Mouse (Mus musculus): Measurements from ENCODE around the gene Mrps34. TPM values are rescaled to one million over a fixed set of nuclear protein-coding genes. Genes with fewer than 3 reads are reported as not detected.
A peak's percentile ranks its signal among the peaks of the same experiment; 100 is the strongest.

Mrps34 gene
- polyA plus RNA-seq, 1 experiment from 2014 or later: 110 TPM

DNA sequence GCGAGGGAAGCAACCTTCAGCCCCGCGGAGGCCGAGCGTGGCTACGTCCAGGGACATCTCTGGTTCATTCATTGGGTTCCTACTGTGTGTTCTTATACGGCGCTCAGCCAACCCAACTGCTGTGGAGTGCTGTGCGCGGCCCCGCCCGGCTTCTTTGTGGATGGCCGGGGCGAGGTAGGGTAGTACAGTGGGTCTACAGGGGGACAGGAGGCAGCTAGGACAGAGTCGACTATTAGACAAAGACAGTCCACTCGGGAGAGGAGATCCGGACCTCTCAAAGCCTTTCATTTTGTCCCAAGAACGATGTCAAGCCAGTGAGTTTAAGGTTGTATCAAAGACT is 8.0 kb upstream of the Mrps34 start:
- peak; percentile 22 for ATAC-seq (replicated peaks; ENCODE audit: low FRiP score, low TSS enrichment, low read depth)
- Histone ChIP-seq H3K9me3 (ENCODE audit: control insufficient read depth, low read length) (no peaks in the 10 kb centered on the region), H3K4me3 (ENCODE audit: low read depth, low read length) (peak overlapping the region; percentile 92), H3K27me3 (replicated peaks; ENCODE audit: control insufficient read depth, insufficient read depth, low read length) (no peaks in the 10 kb centered on the region), H3K27ac (ENCODE audit: low read depth) (peak overlapping the region; percentile 38; the same call in 1 of the 2 replicates), H3K4me2 (ENCODE audit: low read length) (peak overlapping the region; percentile 85), H3K4me1 (replicated peaks; ENCODE audit: control insufficient read depth, insufficient read depth, low read length) (peaks cover 16% of the 10 kb centered on the region), H3K9ac (ENCODE audit: low read length) (peak overlapping the region; percentile 62), H3K36me3 (ENCODE audit: control insufficient read depth, insufficient read depth, low read length) (peaks cover 53% of the 10 kb centered on the region)
- under 1% methylated on average over 18 of the region's 18 CpGs for WGBS
- DNase-seq (ENCODE audit: low spot score): no peak

DNA sequence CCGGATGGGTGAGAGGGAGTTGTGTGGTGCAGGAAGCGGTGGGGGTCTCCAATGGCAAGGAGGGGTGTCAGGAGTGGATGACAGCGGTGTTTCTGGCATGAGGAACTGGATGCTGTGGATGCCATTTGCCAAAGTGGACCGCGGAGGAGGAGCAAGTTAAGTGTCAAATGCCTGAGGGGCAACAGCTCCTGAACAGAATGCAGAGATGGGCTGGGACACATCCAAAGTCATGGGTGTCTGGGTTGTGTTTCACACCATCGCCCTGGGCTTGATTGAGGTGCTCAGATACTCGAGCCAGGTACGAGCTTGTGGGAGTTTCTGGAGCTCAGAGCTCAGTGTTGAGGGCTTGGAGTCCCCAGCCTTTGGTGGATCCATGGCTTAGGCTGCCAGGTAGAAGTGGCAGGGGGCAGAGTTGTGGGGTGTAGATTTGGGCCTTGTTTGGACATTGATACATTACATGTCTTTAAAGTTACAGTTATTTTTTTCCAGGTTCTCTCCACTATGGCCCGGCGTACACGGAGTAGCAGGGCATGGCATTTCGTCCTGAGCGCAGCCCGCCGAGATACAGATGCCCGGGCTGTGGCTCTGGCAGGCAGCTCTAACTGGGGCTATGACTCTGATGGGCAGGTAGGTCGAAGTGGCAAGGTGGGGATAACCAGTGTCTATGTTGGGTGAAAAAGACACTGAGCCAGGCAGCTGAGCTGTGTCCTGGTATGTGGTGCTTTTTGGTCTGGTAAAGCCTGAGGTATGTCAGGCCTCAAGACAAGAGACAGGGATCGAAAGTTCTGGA is 7.4 kb upstream of the Mrps34 start:
- Histone ChIP-seq H3K36me3 (ENCODE audit: control insufficient read depth, insufficient read depth, low read length) (peaks cover 54% of the 10 kb centered on the region), H3K4me1 (replicated peaks; ENCODE audit: control insufficient read depth, insufficient read depth, low read length) (peaks cover 16% of the 10 kb centered on the region), H3K27ac (ENCODE audit: low read depth) (no peak overlapping the region), H3K4me3 (ENCODE audit: low read depth, low read length) (peak overlapping the region; percentile 92), H3K27me3 (replicated peaks; ENCODE audit: control insufficient read depth, insufficient read depth, low read length) (no peaks in the 10 kb centered on the region), H3K9me3 (ENCODE audit: control insufficient read depth, low read length) (no peaks in the 10 kb centered on the region), H3K9ac (ENCODE audit: low read length) (peak overlapping the region; percentile 62), H3K4me2 (ENCODE audit: low read length) (peak overlapping the region; percentile 85)
- WGBS: 64% methylated on average over 18 of the region's 18 CpGs
- no peak for ATAC-seq (replicated peaks; ENCODE audit: low FRiP score, low TSS enrichment, low read depth)
- DNase-seq (ENCODE audit: low spot score): no peak

DNA sequence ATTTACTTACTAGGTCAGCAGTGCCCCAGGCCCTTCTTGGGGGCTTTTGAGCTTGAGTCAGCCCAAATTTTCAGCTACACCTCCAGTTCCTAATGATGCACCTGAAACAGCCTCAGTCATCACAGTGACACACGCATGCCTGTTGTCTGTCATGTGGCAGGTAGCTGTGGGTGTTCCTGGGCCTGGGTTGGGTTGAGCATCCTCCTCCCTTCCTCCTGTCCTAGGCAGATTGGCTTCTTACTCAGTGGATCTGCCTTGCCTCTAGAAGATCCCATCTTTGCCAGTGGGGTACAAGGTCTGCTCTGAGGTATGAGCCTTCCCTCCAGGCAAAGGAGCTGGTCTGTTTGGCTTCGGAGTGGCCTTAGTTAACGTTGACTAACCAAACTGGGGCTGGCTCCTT is 6.1 kb upstream of the Mrps34 start:
- Histone ChIP-seq H3K4me1 (replicated peaks; ENCODE audit: control insufficient read depth, insufficient read depth, low read length) (peaks cover 18% of the 10 kb centered on the region), H3K4me2 (ENCODE audit: low read length) (no peak overlapping the region), H3K9ac (ENCODE audit: low read length) (no peak overlapping the region), H3K27me3 (replicated peaks; ENCODE audit: control insufficient read depth, insufficient read depth, low read length) (no peaks in the 10 kb centered on the region), H3K4me3 (ENCODE audit: low read depth, low read length) (no peak overlapping the region), H3K36me3 (ENCODE audit: control insufficient read depth, insufficient read depth, low read length) (peaks cover 51% of the 10 kb centered on the region), H3K9me3 (ENCODE audit: control insufficient read depth, low read length) (no peaks in the 10 kb centered on the region), H3K27ac (ENCODE audit: low read depth) (no peak overlapping the region)
- DNase-seq (ENCODE audit: low spot score) (no peak), ATAC-seq (replicated peaks; ENCODE audit: low FRiP score, low TSS enrichment, low read depth) (no peak)
- WGBS: 87% methylated on average over 3 of the region's 3 CpGs

DNA sequence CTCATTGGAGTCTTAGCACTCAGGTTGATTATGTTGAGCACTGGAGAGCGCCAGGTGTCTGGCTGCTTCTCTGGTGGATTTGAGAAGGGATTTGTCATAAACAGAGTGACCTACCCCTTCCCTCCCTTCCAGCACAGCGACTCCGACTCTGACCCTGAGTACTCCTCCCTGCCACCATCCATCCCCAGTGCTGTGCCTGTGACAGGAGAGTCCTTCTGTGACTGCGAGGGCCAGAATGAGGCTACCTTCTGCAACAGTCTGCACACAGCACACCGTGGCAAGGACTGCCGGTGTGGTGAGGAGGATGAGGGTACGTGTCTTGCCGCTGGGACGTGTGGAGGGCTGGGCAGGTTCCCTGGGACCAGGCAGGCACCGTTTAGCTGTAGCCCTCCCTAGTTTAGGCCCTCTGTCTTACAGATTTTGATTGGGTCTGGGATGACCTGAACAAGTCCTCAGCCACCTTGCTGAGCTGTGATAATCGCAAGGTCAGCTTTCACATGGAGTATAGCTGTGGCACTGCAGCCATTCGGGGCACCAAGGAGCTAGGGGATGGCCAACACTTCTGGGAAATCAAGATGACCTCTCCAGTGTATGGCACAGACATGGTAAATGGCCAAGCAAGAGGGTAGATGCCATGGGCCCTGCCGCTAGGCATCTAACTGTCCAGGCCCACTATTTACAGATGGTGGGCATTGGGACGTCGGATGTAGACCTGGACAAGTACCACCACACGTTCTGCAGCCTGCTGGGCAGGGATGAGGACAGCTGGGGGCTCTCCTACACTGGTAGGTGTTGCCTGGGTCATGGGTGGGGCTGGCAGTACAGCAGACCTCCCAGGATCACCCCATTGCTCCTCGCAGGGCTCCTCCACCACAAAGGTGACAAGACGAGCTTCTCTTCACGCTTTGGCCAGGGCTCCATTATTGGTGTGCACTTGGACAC is 4.5 kb upstream of the Mrps34 start:
- H3K9ac ChIP-seq (ENCODE audit: low read length): no peak overlapping the region
- 86% methylated on average over 19 of the region's 19 CpGs for WGBS

DNA sequence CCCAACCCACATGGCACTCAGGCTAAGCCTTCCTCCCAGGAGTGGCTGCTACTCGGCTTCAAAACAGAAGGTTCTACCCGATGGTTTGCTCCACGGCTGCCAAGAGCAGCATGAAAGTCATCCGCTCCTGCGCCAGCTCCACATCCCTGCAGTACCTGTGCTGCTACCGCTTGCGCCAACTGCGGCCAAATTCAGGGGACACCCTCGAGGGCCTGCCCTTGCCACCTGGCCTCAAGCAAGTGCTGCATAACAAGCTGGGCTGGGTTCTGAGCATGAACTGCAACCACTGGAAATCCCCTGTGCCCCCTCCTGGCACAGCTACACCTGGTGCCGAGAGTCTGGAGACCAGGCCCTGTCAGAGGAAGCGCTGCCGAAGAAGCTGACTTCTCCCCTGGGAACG is 3.6 kb upstream of the Mrps34 start:
- H3K9me3 ChIP-seq (ENCODE audit: control insufficient read depth, low read length): no peaks in the 10 kb centered on the region
- H3K4me1 ChIP-seq (replicated peaks; ENCODE audit: control insufficient read depth, insufficient read depth, low read length): peaks cover 24% of the 10 kb centered on the region
- H3K9ac ChIP-seq (ENCODE audit: low read length): no peak overlapping the region
- DNase-seq (ENCODE audit: low spot score) (no peak), ATAC-seq (replicated peaks; ENCODE audit: low FRiP score, low TSS enrichment, low read depth) (no peak)
- H3K27me3 ChIP-seq (replicated peaks; ENCODE audit: control insufficient read depth, insufficient read depth, low read length): no peaks in the 10 kb centered on the region
- H3K36me3 ChIP-seq (ENCODE audit: control insufficient read depth, insufficient read depth, low read length): peaks cover 48% of the 10 kb centered on the region
- no peak overlapping the region for H3K4me3 ChIP-seq (ENCODE audit: low read depth, low read length)
- 88% methylated on average over 12 of the region's 13 CpGs for WGBS
- no peak overlapping the region for H3K4me2 ChIP-seq (ENCODE audit: low read length)
- H3K27ac ChIP-seq (ENCODE audit: low read depth): no peak overlapping the region

More for the DNA sequence above, 4.5 kb upstream of the Mrps34 start:
- no peak for ATAC-seq (replicated peaks; ENCODE audit: low FRiP score, low TSS enrichment, low read depth)
- DNase-seq (ENCODE audit: low spot score): no peak
- Histone ChIP-seq H3K9me3 (ENCODE audit: control insufficient read depth, low read length) (no peaks in the 10 kb centered on the region), H3K27me3 (replicated peaks; ENCODE audit: control insufficient read depth, insufficient read depth, low read length) (no peaks in the 10 kb centered on the region), H3K4me1 (replicated peaks; ENCODE audit: control insufficient read depth, insufficient read depth, low read length) (peaks cover 21% of the 10 kb centered on the region), H3K36me3 (ENCODE audit: control insufficient read depth, insufficient read depth, low read length) (peaks cover 48% of the 10 kb centered on the region), H3K4me2 (ENCODE audit: low read length) (no peak overlapping the region), H3K4me3 (ENCODE audit: low read depth, low read length) (no peak overlapping the region), H3K27ac (ENCODE audit: low read depth) (no peak overlapping the region)

DNA sequence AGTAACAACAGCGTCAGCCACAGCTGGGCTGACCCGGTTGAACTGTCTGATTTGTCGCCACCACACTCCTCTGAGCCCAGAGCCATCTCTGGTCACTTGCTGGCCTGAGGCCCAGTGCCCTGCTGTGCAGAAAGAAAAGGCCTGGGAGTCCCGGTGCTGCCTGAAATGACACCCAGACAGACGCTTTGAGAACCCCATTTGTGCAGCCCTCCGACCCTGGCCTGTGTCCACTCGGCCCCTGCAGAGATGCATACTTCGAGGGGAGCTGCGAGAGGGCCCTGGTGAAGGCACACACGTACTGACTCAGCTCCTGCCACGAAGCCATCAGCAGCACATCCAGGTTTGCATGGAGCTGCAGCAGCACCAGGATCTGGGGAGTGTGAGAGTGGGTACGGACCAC is 2.1 kb upstream of the Mrps34 start:
- Histone ChIP-seq H3K9ac (ENCODE audit: low read length) (no peak overlapping the region), H3K36me3 (ENCODE audit: control insufficient read depth, insufficient read depth, low read length) (peaks cover 57% of the 10 kb centered on the region), H3K4me2 (ENCODE audit: low read length) (no peak overlapping the region), H3K4me1 (replicated peaks; ENCODE audit: control insufficient read depth, insufficient read depth, low read length) (peaks cover 29% of the 10 kb centered on the region), H3K27ac (ENCODE audit: low read depth) (no peak overlapping the region), H3K9me3 (ENCODE audit: control insufficient read depth, low read length) (no peaks in the 10 kb centered on the region), H3K4me3 (ENCODE audit: low read depth, low read length) (no peak overlapping the region), H3K27me3 (replicated peaks; ENCODE audit: control insufficient read depth, insufficient read depth, low read length) (no peaks in the 10 kb centered on the region)
- 91% methylated on average over 12 of the region's 12 CpGs for WGBS
- DNase-seq (ENCODE audit: low spot score) (no peak), ATAC-seq (replicated peaks; ENCODE audit: low FRiP score, low TSS enrichment, low read depth) (no peak)

DNA sequence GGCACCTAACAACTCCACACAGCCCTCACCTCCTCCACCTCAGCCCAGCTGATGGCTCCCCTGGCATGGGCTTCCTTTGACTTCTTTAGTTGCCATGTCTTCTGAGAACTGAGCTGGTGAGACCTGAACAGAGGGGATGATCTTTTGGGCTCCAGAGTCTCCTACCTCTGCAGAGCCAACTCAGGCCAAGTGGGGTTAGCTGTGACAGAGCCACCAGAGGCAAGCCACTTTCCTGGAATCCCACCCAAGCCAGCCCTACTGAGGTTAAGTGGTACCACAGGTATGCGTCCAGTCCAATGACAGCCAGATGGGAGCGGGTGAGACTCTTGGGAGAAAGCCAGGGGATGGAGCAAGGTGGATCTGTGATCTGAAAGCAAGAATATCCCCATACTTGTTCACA is 1.6 kb upstream of the Mrps34 start:
- 92% methylated on average over 2 of the region's 2 CpGs for WGBS
- H3K4me3 ChIP-seq (ENCODE audit: low read depth, low read length): no peak overlapping the region
- peaks cover 62% of the 10 kb centered on the region for H3K36me3 ChIP-seq (ENCODE audit: control insufficient read depth, insufficient read depth, low read length)
- DNase-seq (ENCODE audit: low spot score) (no peak), ATAC-seq (replicated peaks; ENCODE audit: low FRiP score, low TSS enrichment, low read depth) (no peak)
- no peaks in the 10 kb centered on the region for H3K9me3 ChIP-seq (ENCODE audit: control insufficient read depth, low read length)
- H3K27me3 ChIP-seq (replicated peaks; ENCODE audit: control insufficient read depth, insufficient read depth, low read length): no peaks in the 10 kb centered on the region
- H3K4me1 ChIP-seq (replicated peaks; ENCODE audit: control insufficient read depth, insufficient read depth, low read length): peaks cover 27% of the 10 kb centered on the region
- no peak overlapping the region for H3K27ac ChIP-seq (ENCODE audit: low read depth)
- no peak overlapping the region for H3K4me2 ChIP-seq (ENCODE audit: low read length)
- no peak overlapping the region for H3K9ac ChIP-seq (ENCODE audit: low read length)

DNA sequence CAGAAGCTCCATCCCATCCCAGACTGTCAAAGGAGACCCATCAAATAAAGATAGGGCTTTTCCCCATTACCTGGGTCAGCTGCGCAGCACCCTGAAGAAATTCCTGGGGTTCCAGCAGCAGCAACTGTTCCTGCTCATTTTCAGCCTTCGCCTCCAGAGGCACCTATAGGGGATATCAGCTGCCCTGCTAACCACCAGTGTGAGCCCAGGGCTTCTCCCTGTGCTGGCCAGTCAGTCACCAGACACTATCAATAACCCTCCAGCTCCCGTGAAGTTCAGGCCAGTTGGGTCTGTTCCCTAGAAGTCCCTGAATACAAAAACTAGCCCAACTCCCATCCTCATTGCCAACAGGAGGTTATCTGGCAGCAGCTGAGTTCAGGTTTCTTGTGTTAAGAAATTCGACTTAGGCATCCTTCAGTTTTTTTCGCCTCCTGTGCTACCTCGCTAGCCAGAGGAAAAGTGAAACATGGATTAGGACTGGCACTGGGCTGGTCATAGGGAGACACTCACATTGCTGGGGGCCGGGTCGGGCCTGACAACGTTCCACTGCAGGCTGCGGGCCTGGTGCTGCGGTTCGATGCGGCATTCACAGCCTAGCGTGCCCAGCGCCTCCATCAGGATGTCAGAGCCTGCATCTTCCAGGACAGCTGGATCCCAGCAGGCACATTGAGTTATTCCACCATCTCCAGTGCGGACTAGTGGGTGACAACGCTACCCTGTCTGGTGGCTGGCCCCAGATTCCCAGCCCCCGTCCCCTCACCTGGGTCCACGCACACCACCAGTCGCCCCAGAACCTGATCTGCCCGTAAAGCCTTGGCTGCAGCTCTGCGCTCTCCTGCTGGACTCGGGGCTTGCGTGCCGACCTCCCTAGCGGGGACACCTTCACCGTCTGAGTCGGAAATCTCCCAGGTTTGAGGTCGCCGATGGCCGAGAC is 588 bp upstream of the Mrps34 start:
- Histone ChIP-seq H3K36me3 (ENCODE audit: control insufficient read depth, insufficient read depth, low read length) (peaks cover 67% of the 10 kb centered on the region), H3K4me1 (replicated peaks; ENCODE audit: control insufficient read depth, insufficient read depth, low read length) (peaks cover 27% of the 10 kb centered on the region), H3K9ac (ENCODE audit: low read length) (peak overlapping the region; percentile 85), H3K9me3 (ENCODE audit: control insufficient read depth, low read length) (no peaks in the 10 kb centered on the region), H3K27me3 (replicated peaks; ENCODE audit: control insufficient read depth, insufficient read depth, low read length) (no peaks in the 10 kb centered on the region), H3K27ac (ENCODE audit: low read depth) (peak overlapping the region; percentile 69; the same call in 1 of the 2 replicates), H3K4me2 (ENCODE audit: low read length) (peak overlapping the region; percentile 83), H3K4me3 (ENCODE audit: low read depth, low read length) (peak overlapping the region; percentile 97)
- 11% methylated on average over 31 of the region's 31 CpGs for WGBS
- no peak for ATAC-seq (replicated peaks; ENCODE audit: low FRiP score, low TSS enrichment, low read depth)
- DNase-seq (ENCODE audit: low spot score): no peak

Data from intestine, embryonic 14.5 days (tissue).